Mouse (Mus musculus) cortical plate, adult 2 months (tissue): ENCODE measurements around the gene Skor1. TPM values are rescaled to one million over a fixed set of nuclear protein-coding genes. Genes with fewer than 3 reads are reported as not detected.

Source experiments
- H3K27ac ChIP-seq: fragments of 200-500 bp; 2 replicates; pipeline ENCODE4 v1.5.1; 2012; ENCODE audit warnings: low read length, control low read depth, inconsistent platforms; ENCODE audit not compliant: insufficient read depth
- H3K4me1 ChIP-seq: fragments of 200-500 bp; 2 replicates; pipeline ENCODE4 v1.6.1; 2011; ENCODE audit warnings: low read length; ENCODE audit not compliant: control insufficient read depth, insufficient read depth
- H3K4me3 ChIP-seq: fragments of 200-500 bp; 2 replicates; pipeline ENCODE4 v1.5.1; 2011; ENCODE audit warnings: mild to moderate bottlenecking, low read length, control low read depth; ENCODE audit not compliant: insufficient read depth
- CTCF ChIP-seq: fragments of 200-500 bp; IDR thresholded peaks from 2 replicates; pipeline ENCODE4 v1.5.1; 2011; ENCODE audit warnings: mild to moderate bottlenecking, control low read depth, low read length; ENCODE audit not compliant: insufficient read depth; ENCODE audit errors: extremely low read depth
- POLR2A ChIP-seq: fragments of 200-500 bp; IDR thresholded peaks from 2 replicates; pipeline ENCODE4 v1.6.1; 2011; ENCODE audit warnings: mild to moderate bottlenecking, low read length, control low read depth; ENCODE audit not compliant: insufficient read depth; ENCODE audit errors: extremely low read depth
- polyA plus RNA-seq: library from polyadenylated mRNA; depleted of rRNA; stranded (reverse); fragments of >200 nt; gene quantifications from 2 replicates; pipeline ENCODE4 v1.2.3, GENCODE M21; 2012

Skor1 gene
- polyA plus RNA-seq, 1 experiment = 0.15 TPM

- Histone ChIP-seq H3K27ac (no peak overlapping the region), H3K4me1 (no peaks in the 10 kb centered on the region), H3K4me3 (no peak overlapping the region)
- TF ChIP-seq CTCF = no peak
- TF ChIP-seq POLR2A = no peak
These were observed 4.9 kb downstream of the Skor1 start for GRCm38 (mm10) chr9:63143641-63144501.

- no peak for TF ChIP-seq POLR2A
- no peak for TF ChIP-seq CTCF
- Histone ChIP-seq H3K4me3 (no peak overlapping the region), H3K27ac (no peak overlapping the region), H3K4me1 (no peaks in the 10 kb centered on the region)
These were observed 5.5 kb downstream of the Skor1 start for GRCm38 (mm10) chr9:63143227-63143626.

GRCm38 (mm10) chr9:63142335-63143036, 6.3 kb downstream of the Skor1 start:
- no peak for TF ChIP-seq POLR2A
- TF ChIP-seq CTCF = no peak
- H3K27ac ChIP-seq = no peak overlapping the region
- no peak overlapping the region for H3K4me3 ChIP-seq
- no peaks in the 10 kb centered on the region for H3K4me1 ChIP-seq

GRCm38 (mm10) chr9:63141641-63142334, 7.0 kb downstream of the Skor1 start:
- H3K4me1 ChIP-seq = no peaks in the 10 kb centered on the region
- no peak overlapping the region for H3K4me3 ChIP-seq
- TF ChIP-seq POLR2A (no peak), CTCF (no peak)
- H3K27ac ChIP-seq = no peak overlapping the region

GRCm38 (mm10) chr9:63140211-63140610, 8.6 kb downstream of the Skor1 start:
- TF ChIP-seq CTCF (no peak), POLR2A (no peak)
- H3K4me3 ChIP-seq = no peak overlapping the region
- H3K4me1 ChIP-seq = no peaks in the 10 kb centered on the region; the same call in 1 of the 2 replicates
- no peak overlapping the region for H3K27ac ChIP-seq

- Histone ChIP-seq H3K4me3 (no peak overlapping the region), H3K27ac (no peak overlapping the region), H3K4me1 (no peaks in the 10 kb centered on the region; the same call in 1 of the 2 replicates)
- TF ChIP-seq POLR2A (no peak), CTCF (no peak)
These were observed 9.1 kb downstream of the Skor1 start for GRCm38 (mm10) chr9:63139661-63140060.

- H3K4me3 ChIP-seq = no peak overlapping the region
- H3K4me1 ChIP-seq = peaks cover under 1% of the 10 kb centered on the region; the same call in 1 of the 2 replicates
- no peak overlapping the region for H3K27ac ChIP-seq
- TF ChIP-seq POLR2A = no peak
- TF ChIP-seq CTCF = no peak
These were observed 10.2 kb downstream of the Skor1 start for GRCm38 (mm10) chr9:63138481-63138967.

GRCm38 (mm10) chr9:63137615-63137915, 11.2 kb downstream of the Skor1 start:
- Histone ChIP-seq H3K4me3 (no peak overlapping the region), H3K4me1 (peaks cover 2% of the 10 kb centered on the region; the same call in 1 of the 2 replicates), H3K27ac (no peak overlapping the region)
- no peak for TF ChIP-seq CTCF
- TF ChIP-seq POLR2A = no peak

GRCm38 (mm10) chr9:63136756-63137614, 11.8 kb downstream of the Skor1 start:
- no peak overlapping the region for H3K4me3 ChIP-seq
- peaks cover 2% of the 10 kb centered on the region; the same call in 1 of the 2 replicates for H3K4me1 ChIP-seq
- no peak overlapping the region for H3K27ac ChIP-seq
- TF ChIP-seq POLR2A (no peak), CTCF (no peak)
